In the genomic region with DNA sequence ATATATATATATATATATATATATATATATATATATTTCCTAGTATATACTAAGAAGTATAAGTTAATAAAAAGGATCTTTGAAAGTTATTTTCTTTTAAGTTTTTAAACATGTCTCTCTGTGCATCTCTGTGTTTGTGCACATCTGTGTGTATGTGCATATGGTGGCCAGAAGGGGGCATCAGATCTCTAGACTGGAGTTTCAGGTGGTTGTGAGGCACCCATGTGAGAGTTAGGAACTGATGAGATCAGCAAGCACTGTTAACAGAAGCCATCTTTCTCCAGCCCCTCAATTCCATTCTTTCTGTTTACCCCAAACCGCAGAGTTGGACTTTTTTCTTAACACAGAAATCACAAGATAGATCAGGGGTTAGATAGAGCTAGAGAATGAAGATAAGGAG, we compare ENCODE assay signal across 16 mouse cellular contexts.
"Had no signal": no experiment of that assay in that cellular context is flagged by ENCODE, and none has a peak within 500 bp of the region (broad histone marks: within the 10 kb centered on the region; RNA-seq: fewer than 3 reads in every experiment).

No protein-coding gene starts in this region.

- H3K4me3 ChIP-seq: kidney, embryonic 15.5 days; left cerebral cortex, adult 2 months; liver, embryonic 13.5 days; lung, embryonic 15.5 days; myocyte; neural tube, embryonic 13.5 days had no signal

- H3K36me3 ChIP-seq: kidney, embryonic 15.5 days; liver, embryonic 13.5 days; lung, embryonic 15.5 days; neural tube, embryonic 13.5 days had no signal

- DNase-seq: kidney, adult 2 months; kidney, postnatal 14 days; kidney, postnatal 4 days; layer of hippocampus, adult 9-11 months; layer of hippocampus, postnatal 36 days; liver, embryonic 13.5 days; lung, postnatal 14 days; lung, postnatal 4 days; midbrain, embryonic 14.5 days; thymus, adult 18-20 months; thymus, postnatal 36 days had no signal

- H3K9me3 ChIP-seq: kidney, embryonic 15.5 days; liver, embryonic 13.5 days; lung, embryonic 15.5 days; neural tube, embryonic 13.5 days had no signal

- H3K27ac ChIP-seq: kidney, embryonic 15.5 days; left cerebral cortex, adult 2 months; liver, embryonic 13.5 days; lung, embryonic 15.5 days; neural tube, embryonic 13.5 days had no signal

- H3K4me1 ChIP-seq: liver, embryonic 13.5 days; lung, embryonic 15.5 days had no signal
